In the genomic region with DNA sequence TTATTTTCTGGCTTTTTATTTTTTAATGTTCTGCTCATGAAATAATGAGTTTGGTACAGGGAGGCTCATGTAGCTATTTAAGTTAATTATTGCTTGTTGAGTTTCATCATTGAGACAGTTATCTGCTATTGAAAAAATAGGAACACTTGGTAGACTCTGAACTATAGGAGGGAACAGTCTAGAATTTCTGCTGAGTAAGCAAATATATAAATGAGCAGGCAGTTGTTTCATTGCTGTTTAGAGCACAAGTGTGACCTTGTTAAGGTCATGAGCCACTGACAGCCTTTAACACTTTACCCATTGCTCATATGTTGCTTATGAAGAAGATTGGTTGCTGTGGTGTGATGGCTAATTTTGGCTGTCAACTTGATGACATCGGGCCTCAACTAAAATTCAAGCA, we compare ENCODE assay signal across 24 mouse cellular contexts.
DNase-seq lines count a peak whose midpoint lies in the region; ATAC-seq and TF ChIP-seq lines count a peak whose summit lies in the region.
"Had no signal": no experiment of that assay in that cellular context is flagged by ENCODE, and none has a peak within 500 bp of the region (broad histone marks: within the 10 kb centered on the region; RNA-seq: fewer than 3 reads in every experiment).

No protein-coding gene starts in this region.

- TF ChIP-seq EP300 in CH12.LX (IDR thresholded peaks at IDR 0.05; ENCODE audit: low read length) (no peak), MEL (IDR thresholded peaks at IDR 0.05; ENCODE audit: low read depth in 1 of 2, low read length in 2 of 2) (no peak)

- in situ Hi-C loops in CH12.LX (cut with MboI; ENCODE audit: low pct_ligation_motif_present, low pct_unique_long_range_greater_than_20kb, low sequenced_read_pairs) = no loop called here
- in situ Hi-C loops in ES-E14 (cut with MboI; ENCODE audit: low sequenced_read_pairs in 2 of 2, unreplicated experiment in 2 of 2) = no loop called here

- no peaks in the 10 kb centered on the region for H3K4me1 ChIP-seq in intestine, embryonic 16.5 days (ENCODE audit: control insufficient read depth, insufficient read depth, low read length)
- H3K4me1 ChIP-seq in intestine, postnatal 0 days (replicated peaks; ENCODE audit: control insufficient read depth, insufficient read depth, low read length) = no peaks in the 10 kb centered on the region
- H3K4me1 ChIP-seq in CH12.LX (ENCODE audit: control insufficient read depth in 1 of 2, insufficient read depth in 2 of 2) = no peaks in the 10 kb centered on the region
- no peaks in the 10 kb centered on the region for H3K4me1 ChIP-seq in ES-E14 (ENCODE audit: control insufficient read depth in 2 of 2, insufficient read depth in 2 of 2, low read length in 2 of 2, poor library complexity in 1 of 2)
- no peaks in the 10 kb centered on the region for H3K4me1 ChIP-seq in MEL (ENCODE audit: control insufficient read depth in 1 of 2, insufficient read depth in 2 of 2, low read length in 2 of 2)

- H3K4me2 ChIP-seq in intestine, embryonic 16.5 days (ENCODE audit: low read depth, low read length) = no peak overlapping the region
- H3K4me2 ChIP-seq in intestine, postnatal 0 days (replicated peaks; ENCODE audit: low read depth) = no peak overlapping the region
- H3K4me2 ChIP-seq in CH12.LX (ENCODE audit: insufficient read depth, low read depth, poor library complexity, severe bottlenecking) = no peak overlapping the region

- ATAC-seq in intestine, embryonic 16.5 days = peak; percentile 26; the same call in 1 of the 2 replicates
- no peak for ATAC-seq in intestine, postnatal 0 days
- ATAC-seq in megakaryocyte, adult 5-6 weeks (ENCODE audit: poor library complexity, severe bottlenecking) = no peak
- ATAC-seq: activated CD4-positive, CD25-positive, alpha-beta regulatory T cell, adult 4 months; CD4-positive, CD25-positive, alpha-beta regulatory T cell, adult 4 months; Patski had no signal

- no peaks in the 10 kb centered on the region for H3K36me3 ChIP-seq in intestine, embryonic 16.5 days (ENCODE audit: control insufficient read depth, insufficient read depth, low read length)
- H3K36me3 ChIP-seq in intestine, postnatal 0 days (ENCODE audit: control insufficient read depth, insufficient read depth) = no peaks in the 10 kb centered on the region
- H3K36me3 ChIP-seq in CH12.LX (replicated peaks in 1 of 2; ENCODE audit: control insufficient read depth in 1 of 2, insufficient read depth in 1 of 2, low read length in 1 of 2) = no peaks in the 10 kb centered on the region
- no peaks in the 10 kb centered on the region for H3K36me3 ChIP-seq in ES-E14 (ENCODE audit: control insufficient read depth, insufficient read depth, low read length, poor library complexity, severe bottlenecking)
- no peaks in the 10 kb centered on the region for H3K36me3 ChIP-seq in MEL (ENCODE audit: control insufficient read depth in 1 of 2, insufficient read depth in 2 of 2, low read length in 2 of 2)
- H3K36me3 ChIP-seq: G1E had no signal

- H3K27me3 ChIP-seq in intestine, embryonic 16.5 days (replicated peaks; ENCODE audit: control insufficient read depth, insufficient read depth, low read length) = no peaks in the 10 kb centered on the region
- H3K27me3 ChIP-seq in intestine, postnatal 0 days (replicated peaks; ENCODE audit: control insufficient read depth, insufficient read depth, low read length) = no peaks in the 10 kb centered on the region
- H3K27me3 ChIP-seq in CH12.LX (replicated peaks) (no peaks in the 10 kb centered on the region), MEL (ENCODE audit: control insufficient read depth in 1 of 2, insufficient read depth in 2 of 2, low read length in 2 of 2) (no peaks in the 10 kb centered on the region)

- no peak for TF ChIP-seq CTCF in intestine, postnatal 0 days (IDR thresholded peaks at IDR 0.05; ENCODE audit: low read depth)
- TF ChIP-seq CTCF in CH12.LX (conservative IDR thresholded peaks at IDR 0.05 in 1 of 2, IDR thresholded peaks at IDR 0.05 in 1 of 2; ENCODE audit: low read depth in 2 of 2, low read length in 2 of 2) (no peak), MEL (IDR thresholded peaks at IDR 0.05 in 2 of 3, conservative IDR thresholded peaks at IDR 0.05 in 1 of 3; ENCODE audit: control insufficient read depth in 1 of 3, insufficient read depth in 1 of 3, low read depth in 2 of 3, low read length in 3 of 3, poor library complexity in 1 of 3, severe bottlenecking in 1 of 3) (no peak)

- TF ChIP-seq RAD21 in CH12.LX (IDR thresholded peaks at IDR 0.05; ENCODE audit: low read depth, low read length) (no peak), MEL (IDR thresholded peaks at IDR 0.05; ENCODE audit: low read depth, low read length) (no peak)

- TF ChIP-seq POLR2A in CH12.LX (IDR thresholded peaks at IDR 0.05; ENCODE audit: low read depth, low read length) = no peak
- no peak for TF ChIP-seq POLR2A in MEL (IDR thresholded peaks at IDR 0.05; ENCODE audit: control insufficient read depth in 1 of 2, insufficient read depth in 1 of 2, low read depth in 1 of 2, low read length in 2 of 2, poor library complexity in 1 of 2)

- H3K9me3 ChIP-seq in intestine, embryonic 16.5 days (ENCODE audit: control insufficient read depth, low read length) = no peaks in the 10 kb centered on the region
- H3K9me3 ChIP-seq in intestine, postnatal 0 days (ENCODE audit: control insufficient read depth) = no peaks in the 10 kb centered on the region
- no peaks in the 10 kb centered on the region for H3K9me3 ChIP-seq in CH12.LX (replicated peaks; ENCODE audit: low read length)
- no peaks in the 10 kb centered on the region for H3K9me3 ChIP-seq in ES-E14 (ENCODE audit: control insufficient read depth, insufficient read depth, low read depth, low read length)
- no peaks in the 10 kb centered on the region for H3K9me3 ChIP-seq in MEL (replicated peaks; ENCODE audit: insufficient read depth, low read length)
- H3K9me3 ChIP-seq: G1E had no signal

- no peak overlapping the region for H3K27ac ChIP-seq in intestine, embryonic 16.5 days (ENCODE audit: low read length)
- H3K27ac ChIP-seq in intestine, postnatal 0 days (ENCODE audit: low read depth, low read length) = no peak overlapping the region
- H3K27ac ChIP-seq in CH12.LX (ENCODE audit: insufficient read depth, low read depth) = no peak overlapping the region
- no peak overlapping the region for H3K27ac ChIP-seq in ES-E14 (ENCODE audit: insufficient read depth, low read depth, low read length, poor library complexity, severe bottlenecking)
- no peak overlapping the region for H3K27ac ChIP-seq in MEL (ENCODE audit: control insufficient read depth, low read depth, low read length)

- WGBS in intestine, embryonic 16.5 days = 95% methylated on average over 1 of the region's 1 CpGs
- WGBS in intestine, postnatal 0 days = 95% methylated on average over 1 of the region's 1 CpGs

- H3K79me2 ChIP-seq in CH12.LX (replicated peaks; ENCODE audit: control insufficient read depth, extremely low read depth, insufficient read depth, poor library complexity, severe bottlenecking) (no peaks in the 10 kb centered on the region), MEL (ENCODE audit: control insufficient read depth, insufficient read depth, low read length, poor library complexity) (no peaks in the 10 kb centered on the region)

- DNase-seq in CH12.LX (ENCODE audit: extremely low read depth) = no peak
- DNase-seq in ES-E14 (ENCODE audit: low read depth, low spot score) = no peak
- no peak for DNase-seq in MEL (ENCODE audit: low read depth, low spot score)
- no peak for DNase-seq in frontal cortex, adult 2 months (ENCODE audit: extremely low spot score in 1 of 2, low spot score in 1 of 2)
- no peak for DNase-seq in layer of hippocampus, postnatal 10 days (ENCODE audit: low spot score in 2 of 2)
- DNase-seq: adrenal gland, adult 2 months; adrenal gland, adult 8-10 months; adrenal gland, postnatal 10 days; adrenal gland, postnatal 14 days; adrenal gland, postnatal 25 days; adrenal gland, postnatal 36 days; B cell, adult 2 months; cerebellum, adult 11 months; cerebellum, adult 11-12 months; cerebellum, adult 18-20 months; cerebellum, adult 2 months; cerebellum, adult 8-10 months had no signal

- dilution Hi-C loops in CH12.LX (cut with MboI; ENCODE audit: extremely low pct_ligation_motif_present, extremely low pct_unique_long_range_greater_than_20kb, low sequenced_read_pairs) = no loop called here

- H3K4me3 ChIP-seq in intestine, embryonic 16.5 days (ENCODE audit: low read length) = no peak overlapping the region
- H3K4me3 ChIP-seq in intestine, postnatal 0 days (ENCODE audit: low read depth, low read length) = no peak overlapping the region
- no peak overlapping the region for H3K4me3 ChIP-seq in CH12.LX (replicated peaks in 1 of 3; ENCODE audit: low read depth in 2 of 3, low read length in 2 of 3, poor library complexity in 1 of 3)
- no peak overlapping the region for H3K4me3 ChIP-seq in ES-E14 (ENCODE audit: insufficient read depth in 1 of 2, low read depth in 1 of 2, low read length in 2 of 2, poor library complexity in 1 of 2, severe bottlenecking in 1 of 2)
- no peak overlapping the region for H3K4me3 ChIP-seq in MEL (ENCODE audit: control insufficient read depth in 1 of 2, insufficient read depth in 1 of 2, low read depth in 2 of 2, low read length in 2 of 2)

- no peak overlapping the region for H3K9ac ChIP-seq in intestine, embryonic 16.5 days (ENCODE audit: low read depth, low read length)
- no peak overlapping the region for H3K9ac ChIP-seq in intestine, postnatal 0 days (ENCODE audit: low read depth, low read length)
- H3K9ac ChIP-seq in CH12.LX (ENCODE audit: insufficient read depth, low read depth) = no peak overlapping the region
- no peak overlapping the region for H3K9ac ChIP-seq in ES-E14 (ENCODE audit: insufficient read depth, low read depth, low read length, poor library complexity, severe bottlenecking)
- H3K9ac ChIP-seq in MEL (ENCODE audit: control insufficient read depth, low read depth, low read length, poor library complexity, severe bottlenecking) = no peak overlapping the region

TF ChIP-seq in CH12.LX, 34 proteins besides CTCF, POLR2A, EP300 and RAD21 (continues in another document):
- TF ChIP-seq USF1 (IDR thresholded peaks at IDR 0.05; ENCODE audit: low read depth, low read length) = no peak
- TF ChIP-seq JUND (conservative IDR thresholded peaks at IDR 0.05; ENCODE audit: low read depth, low read length) = no peak
- TF ChIP-seq ELF1 (IDR thresholded peaks at IDR 0.05; ENCODE audit: low read depth, low read length) = no peak
- no peak for TF ChIP-seq GABPA (IDR thresholded peaks at IDR 0.05; ENCODE audit: insufficient replicate concordance, low read depth, low read length)

TF ChIP-seq in ES-E14, 5 proteins besides CTCF, POLR2A, EP300 and RAD21:
- TF ChIP-seq ZC3H11A (IDR thresholded peaks at IDR 0.05; ENCODE audit: borderline replicate concordance, low read depth, low read length) (no peak), ZNF384 (IDR thresholded peaks at IDR 0.05; ENCODE audit: low read depth, low read length) (no peak), MAFK (IDR thresholded peaks at IDR 0.05; ENCODE audit: insufficient read depth, low read depth, low read length) (peak; percentile 58; the same call in 1 of the 2 replicates)

TF ChIP-seq in MEL, 35 proteins besides CTCF, POLR2A, EP300 and RAD21:
- TF ChIP-seq MAFK (IDR thresholded peaks at IDR 0.05; ENCODE audit: borderline replicate concordance, low read depth, low read length) (peak; percentile 84), NRF1 (IDR thresholded peaks at IDR 0.05; ENCODE audit: insufficient read depth, low read depth, low read length, poor library complexity, severe bottlenecking) (no peak)
